Comparison of ENCODE assay signal across 9 mouse cellular contexts in the genomic region with DNA sequence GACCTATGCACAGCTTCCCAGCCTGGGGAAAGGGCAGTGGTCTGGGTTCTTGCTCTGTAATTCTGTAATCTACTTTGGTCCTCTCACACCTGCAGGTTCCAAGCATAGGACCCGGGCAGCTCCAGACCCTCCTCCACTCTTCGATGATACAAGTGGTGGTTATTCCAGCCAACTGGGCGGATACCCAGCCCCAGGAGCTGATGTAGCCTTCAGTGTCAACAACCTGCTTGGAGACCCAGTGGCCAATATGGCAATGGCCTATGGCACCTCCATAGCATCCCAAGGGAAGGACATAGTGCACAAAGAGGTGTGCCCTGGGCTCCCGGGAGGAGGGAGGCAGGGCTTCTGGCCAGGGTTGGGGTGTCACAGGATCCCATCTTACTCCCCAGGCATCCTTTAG. TPM values are rescaled to one million over a fixed set of nuclear protein-coding genes. Genes with fewer than 3 reads are reported as not detected.
DNase-seq lines count a peak whose midpoint lies in the region; ATAC-seq and TF ChIP-seq lines count a peak whose summit lies in the region.
"Had no signal": no experiment of that assay in that cellular context is flagged by ENCODE, and none has a peak within 500 bp of the region (broad histone marks: within the 10 kb centered on the region; RNA-seq: fewer than 3 reads in every experiment).

No protein-coding gene starts in this region.

- H3K4me3 ChIP-seq in heart, embryonic 16.5 days (ENCODE audit: low read length): peak overlapping the region; percentile 85
- peak overlapping the region; percentile 73; the same call in 1 of the 2 replicates for H3K4me3 ChIP-seq in brown adipose tissue, adult 24 weeks (ENCODE audit: insufficient read depth, low read depth, low read length)
- peak overlapping the region; percentile 77 for H3K4me3 ChIP-seq in hindbrain, embryonic 13.5 days
- H3K4me3 ChIP-seq in midbrain, embryonic 13.5 days (replicated peaks): peak overlapping the region; percentile 89
- H3K4me3 ChIP-seq in thymus, adult 2 months (ENCODE audit: control insufficient read depth, insufficient read depth, low read length): no peak overlapping the region

- H3K36me3 ChIP-seq in heart, embryonic 16.5 days (ENCODE audit: control insufficient read depth, insufficient read depth): no peaks in the 10 kb centered on the region
- peaks cover 42% of the 10 kb centered on the region for H3K36me3 ChIP-seq in hindbrain, embryonic 13.5 days
- peaks cover 37% of the 10 kb centered on the region for H3K36me3 ChIP-seq in midbrain, embryonic 13.5 days
- no peaks in the 10 kb centered on the region for H3K36me3 ChIP-seq in thymus, adult 2 months (ENCODE audit: control insufficient read depth, insufficient read depth, low read length)

- ATAC-seq in heart, embryonic 16.5 days (replicated peaks; ENCODE audit: extremely low read depth, insufficient read depth, low FRiP score): no peak
- ATAC-seq in hindbrain, embryonic 13.5 days (ENCODE audit: low FRiP score): no peak
- ATAC-seq in midbrain, embryonic 13.5 days: no peak
- no peak for ATAC-seq in frontal cortex, adult (ENCODE audit: low TSS enrichment)
- ATAC-seq in CD4-positive, CD25-positive, alpha-beta regulatory T cell, adult 4 months: no peak

- peak overlapping the region; percentile 83; the same call in 1 of the 2 replicates for H3K9ac ChIP-seq in heart, embryonic 16.5 days (ENCODE audit: low read length)
- peak overlapping the region; percentile 86 for H3K9ac ChIP-seq in hindbrain, embryonic 13.5 days
- H3K9ac ChIP-seq in midbrain, embryonic 13.5 days (replicated peaks): peak overlapping the region; percentile 82

- no peak for TF ChIP-seq CTCF in thymus, adult 2 months (IDR thresholded peaks at IDR 0.05; ENCODE audit: borderline replicate concordance, control insufficient read depth, extremely low read depth, insufficient read depth, low read length, poor library complexity)

- 90% methylated on average over 4 of the region's 4 CpGs for WGBS in heart, embryonic 16.5 days
- WGBS in hindbrain, embryonic 13.5 days: 91% methylated on average over 4 of the region's 4 CpGs
- 93% methylated on average over 4 of the region's 4 CpGs for WGBS in midbrain, embryonic 13.5 days
- WGBS in thymus, adult 2 months: 91% methylated on average over 4 of the region's 4 CpGs

- TF ChIP-seq POLR2A in thymus, adult 2 months (IDR thresholded peaks at IDR 0.05; ENCODE audit: control insufficient read depth, extremely low read depth, insufficient read depth, low read length, poor library complexity): no peak

- peaks cover 18% of the 10 kb centered on the region for H3K4me1 ChIP-seq in heart, embryonic 16.5 days (ENCODE audit: control insufficient read depth, insufficient read depth, low read length)
- peaks cover 6% of the 10 kb centered on the region; the same call in 1 of the 2 replicates for H3K4me1 ChIP-seq in brown adipose tissue, adult 24 weeks (ENCODE audit: control insufficient read depth, insufficient read depth, insufficient read length, low read length)
- H3K4me1 ChIP-seq in hindbrain, embryonic 13.5 days (replicated peaks): peaks cover 56% of the 10 kb centered on the region
- peaks cover 50% of the 10 kb centered on the region for H3K4me1 ChIP-seq in midbrain, embryonic 13.5 days (replicated peaks)
- peaks cover 23% of the 10 kb centered on the region for H3K4me1 ChIP-seq in thymus, adult 2 months (replicated peaks; ENCODE audit: control insufficient read depth, insufficient read depth, low read length)

- no peak overlapping the region for H3K27ac ChIP-seq in heart, embryonic 16.5 days (ENCODE audit: low read length)
- no peak overlapping the region for H3K27ac ChIP-seq in brown adipose tissue, adult 24 weeks (replicated peaks; ENCODE audit: low read depth, low read length)
- H3K27ac ChIP-seq in hindbrain, embryonic 13.5 days: no peak overlapping the region
- H3K27ac ChIP-seq in midbrain, embryonic 13.5 days: no peak overlapping the region
- H3K27ac ChIP-seq in thymus, adult 2 months (ENCODE audit: control insufficient read depth, insufficient read depth, low read length): no peak overlapping the region

- no peaks in the 10 kb centered on the region for H3K9me3 ChIP-seq in heart, embryonic 16.5 days (replicated peaks; ENCODE audit: control insufficient read depth, low read length)
- no peaks in the 10 kb centered on the region for H3K9me3 ChIP-seq in hindbrain, embryonic 13.5 days
- no peaks in the 10 kb centered on the region for H3K9me3 ChIP-seq in midbrain, embryonic 13.5 days

- H3K27me3 ChIP-seq in heart, embryonic 16.5 days (ENCODE audit: control insufficient read depth, insufficient read depth, low read length): peaks cover 21% of the 10 kb centered on the region
- H3K27me3 ChIP-seq in hindbrain, embryonic 13.5 days: peaks cover 22% of the 10 kb centered on the region
- H3K27me3 ChIP-seq in midbrain, embryonic 13.5 days: peaks cover 22% of the 10 kb centered on the region
- peaks cover 9% of the 10 kb centered on the region; the same call in 1 of the 2 replicates for H3K27me3 ChIP-seq in thymus, adult 2 months (ENCODE audit: control insufficient read depth, insufficient read depth, low read length)

- DNase-seq in heart, postnatal 4 days: no peak
- DNase-seq in thymus, adult 2 months: no peak
- DNase-seq: gastrocnemius, postnatal 10 days had no signal

- peak overlapping the region; percentile 78 for H3K4me2 ChIP-seq in heart, embryonic 16.5 days (ENCODE audit: low read depth, low read length)
- H3K4me2 ChIP-seq in hindbrain, embryonic 13.5 days: peak overlapping the region; percentile 87
- H3K4me2 ChIP-seq in midbrain, embryonic 13.5 days (replicated peaks): peak overlapping the region; percentile 87

RNA-seq across cellular contexts. Expression of gene Yif1a, which starts 1.0 kb away (rescaled TPM):
- 94.1 and 98.6 TPM in 2 replicates for polyA plus RNA-seq in heart, embryonic 16.5 days (2015; fragmentation: Nextera tagmentation; extraction: Ambion mirVana)
- total RNA-seq in heart, postnatal 4 days (2021): 10 to 100 TPM; 70.2 to 72.5 TPM
- polyA plus RNA-seq in brown adipose tissue, adult 24 weeks (2012; ENCODE audit: insufficient read depth, insufficient read length, missing spikeins): 82.3 and 91.5 TPM in 2 replicates
- 57.6 and 58.2 TPM in 2 replicates for polyA plus RNA-seq in hindbrain, embryonic 13.5 days (2015; fragmentation: Nextera tagmentation; extraction: Ambion mirVana)
- polyA plus RNA-seq in midbrain, embryonic 13.5 days (2015; fragmentation: Nextera tagmentation; extraction: Ambion mirVana): 57.1 and 59.0 TPM in 2 replicates
- 121 and 137 TPM in 2 replicates for polyA plus RNA-seq in thymus, adult 2 months (2012; rRNA removed)
- 10 to 100 TPM; 58.1 to 67.8 TPM for polyA plus RNA-seq in CD4-positive, CD25-positive, alpha-beta regulatory T cell, adult 4 months (2017; shearing (Covaris generic))

RNA-seq across cellular contexts. Expression of gene Tmem151a, which starts 4.0 kb away (rescaled TPM):
- polyA plus RNA-seq in heart, embryonic 16.5 days (2015; fragmentation: Nextera tagmentation; extraction: Ambion mirVana): 3.2 and 4.6 TPM in 2 replicates
- 1 to 10 TPM; 3.8 to 4.1 TPM for total RNA-seq in heart, postnatal 4 days (2021)
- polyA plus RNA-seq in brown adipose tissue, adult 24 weeks (2012; ENCODE audit: insufficient read depth, insufficient read length, missing spikeins): not detected in 2 replicates
- 6.2 and 8.4 TPM in 2 replicates for polyA plus RNA-seq in hindbrain, embryonic 13.5 days (2015; fragmentation: Nextera tagmentation; extraction: Ambion mirVana)
- 3.7 and 4.4 TPM in 2 replicates for polyA plus RNA-seq in midbrain, embryonic 13.5 days (2015; fragmentation: Nextera tagmentation; extraction: Ambion mirVana)
- 1.7 and 3.5 TPM in 2 replicates for polyA plus RNA-seq in thymus, adult 2 months (2012; rRNA removed)
- not detected for polyA plus RNA-seq in CD4-positive, CD25-positive, alpha-beta regulatory T cell, adult 4 months (2017; shearing (Covaris generic))

RNA-seq across cellular contexts. Expression of gene Cnih2, which starts 9.0 kb away (rescaled TPM):
- polyA plus RNA-seq in heart, embryonic 16.5 days (2015; fragmentation: Nextera tagmentation; extraction: Ambion mirVana): 2.3 and 2.8 TPM in 2 replicates
- 1 to 10 TPM; 1.8 to 2.1 TPM for total RNA-seq in heart, postnatal 4 days (2021)
- not detected in 2 replicates for polyA plus RNA-seq in brown adipose tissue, adult 24 weeks (2012; ENCODE audit: insufficient read depth, insufficient read length, missing spikeins)
- 333 TPM in 2 replicates for polyA plus RNA-seq in hindbrain, embryonic 13.5 days (2015; fragmentation: Nextera tagmentation; extraction: Ambion mirVana)
- 321 and 357 TPM in 2 replicates for polyA plus RNA-seq in midbrain, embryonic 13.5 days (2015; fragmentation: Nextera tagmentation; extraction: Ambion mirVana)
- polyA plus RNA-seq in thymus, adult 2 months (2012; rRNA removed): 3.7 and 4.9 TPM in 2 replicates
- polyA plus RNA-seq in CD4-positive, CD25-positive, alpha-beta regulatory T cell, adult 4 months (2017; shearing (Covaris generic)): under 1 TPM in 1 of 2 experiments, not detected in 1; 0.55 TPM

RNA-seq across cellular contexts. Expression of gene Rab1b, which starts 17.5 kb away (rescaled TPM):
- 227 and 233 TPM in 2 replicates for polyA plus RNA-seq in heart, embryonic 16.5 days (2015; fragmentation: Nextera tagmentation; extraction: Ambion mirVana)
- 100 to 1,000 TPM; 188 to 191 TPM for total RNA-seq in heart, postnatal 4 days (2021)
- polyA plus RNA-seq in brown adipose tissue, adult 24 weeks (2012; ENCODE audit: insufficient read depth, insufficient read length, missing spikeins): 144 and 184 TPM in 2 replicates
- polyA plus RNA-seq in hindbrain, embryonic 13.5 days (2015; fragmentation: Nextera tagmentation; extraction: Ambion mirVana): 234 TPM in 2 replicates
- polyA plus RNA-seq in midbrain, embryonic 13.5 days (2015; fragmentation: Nextera tagmentation; extraction: Ambion mirVana): 238 and 242 TPM in 2 replicates
- 296 and 317 TPM in 2 replicates for polyA plus RNA-seq in thymus, adult 2 months (2012; rRNA removed)
- 100 to 1,000 TPM in 1 of 2 experiments, 10 to 100 TPM in 1; 91.1 to 113 TPM for polyA plus RNA-seq in CD4-positive, CD25-positive, alpha-beta regulatory T cell, adult 4 months (2017; shearing (Covaris generic))

RNA-seq across cellular contexts. Expression of gene Cd248, which starts 21.4 kb away (rescaled TPM):
- 21.1 and 23.4 TPM in 2 replicates for polyA plus RNA-seq in heart, embryonic 16.5 days (2015; fragmentation: Nextera tagmentation; extraction: Ambion mirVana)
- 10 to 100 TPM; 25.8 to 27.1 TPM for total RNA-seq in heart, postnatal 4 days (2021)
- 10.7 and 24.4 TPM in 2 replicates for polyA plus RNA-seq in brown adipose tissue, adult 24 weeks (2012; ENCODE audit: insufficient read depth, insufficient read length, missing spikeins)
- polyA plus RNA-seq in hindbrain, embryonic 13.5 days (2015; fragmentation: Nextera tagmentation; extraction: Ambion mirVana): 19.1 and 20.4 TPM in 2 replicates
- 11.0 and 15.2 TPM in 2 replicates for polyA plus RNA-seq in midbrain, embryonic 13.5 days (2015; fragmentation: Nextera tagmentation; extraction: Ambion mirVana)
- 5.9 and 7.7 TPM in 2 replicates for polyA plus RNA-seq in thymus, adult 2 months (2012; rRNA removed)
- not detected for polyA plus RNA-seq in CD4-positive, CD25-positive, alpha-beta regulatory T cell, adult 4 months (2017; shearing (Covaris generic))

Comparison
In these comparisons a context has a peak if more than half of its experiments do, and no peak if none do; other contexts are left out.
1. RNA of gene Cnih2, which starts 9.0 kb away (polyA plus RNA-seq): 321 to 357 TPM in midbrain, embryonic 13.5 days and 333 TPM in hindbrain, embryonic 13.5 days; 3.7 to 4.9 TPM in thymus, adult 2 months, 2.3 to 2.8 TPM in heart, embryonic 16.5 days, 0.55 TPM in CD4-positive, CD25-positive, alpha-beta regulatory T cell, adult 4 months and not detected in brown adipose tissue, adult 24 weeks; every median in the first group is over 10 times any median in the second.
2. Peak in every context shown above with its lines, with median percentiles within 50 percentile points of each other: H3K4me2 ChIP-seq and H3K9ac ChIP-seq.